Mouse (Mus musculus): ENCODE measurements around the gene Bglap2. TPM values are rescaled to one million over a fixed set of nuclear protein-coding genes. Genes with fewer than 3 reads are reported as not detected.
A peak's percentile ranks its signal among the peaks of the same experiment; 100 is the strongest.
"Not testable (repeated sequence)": the region's sequence is repeated elsewhere in the genome, so short reads cannot be mapped to it uniquely, and the experiment has no call there.

The Bglap2 gene
- polyA plus RNA-seq (2014; fragmentation: Nextera tagmentation; extraction: Ambion mirVana) = not detected in 2 replicates

GRCm38 (mm10) chr3:88378599-88378998 lies at the start of gene Bglap2:
Gene Bglap2 (minus strand): TSS chr3:88378699.
- ATAC-seq (replicated peaks; ENCODE audit: insufficient number of reproducible peaks, low FRiP score, low TSS enrichment, low read depth); H3K4me1 ChIP-seq (ENCODE audit: control insufficient read depth, insufficient read depth, low read length); H3K27me3 ChIP-seq (ENCODE audit: control insufficient read depth, insufficient read depth, low read length): not testable (repeated sequence)

GRCm38 (mm10) chr3:88427342-88427905 lies 48.9 kb upstream of the Bglap2 start:
- no peak for ATAC-seq (replicated peaks; ENCODE audit: insufficient number of reproducible peaks, low FRiP score, low TSS enrichment, low read depth)
- Histone ChIP-seq H3K27ac (replicated peaks; ENCODE audit: low read depth, low read length) (no peak overlapping the region), H3K27me3 (ENCODE audit: control insufficient read depth, insufficient read depth, low read length) (no peaks in the 10 kb centered on the region), H3K4me2 (ENCODE audit: low read depth, low read length) (no peak overlapping the region), H3K4me1 (ENCODE audit: control insufficient read depth, insufficient read depth, low read length) (no peaks in the 10 kb centered on the region), H3K9me3 (replicated peaks; ENCODE audit: control insufficient read depth, low read length) (no peaks in the 10 kb centered on the region), H3K4me3 (ENCODE audit: low read depth, low read length) (no peak overlapping the region), H3K36me3 (replicated peaks; ENCODE audit: control insufficient read depth, insufficient read depth, low read depth, low read length) (no peaks in the 10 kb centered on the region), H3K9ac (replicated peaks; ENCODE audit: low read length) (no peak overlapping the region)
- 88% methylated on average over 4 of the region's 4 CpGs for WGBS
- no peak for DNase-seq (ENCODE audit: low spot score)

More at GRCm38 (mm10) chr3:88378599-88378998, at the start of gene Bglap2:
- H3K4me3 ChIP-seq (ENCODE audit: low read depth, low read length); H3K9ac ChIP-seq (replicated peaks; ENCODE audit: low read length); H3K4me2 ChIP-seq (ENCODE audit: low read depth, low read length); DNase-seq (ENCODE audit: low spot score); H3K27ac ChIP-seq (replicated peaks; ENCODE audit: low read depth, low read length); H3K9me3 ChIP-seq (replicated peaks; ENCODE audit: control insufficient read depth, low read length); H3K36me3 ChIP-seq (replicated peaks; ENCODE audit: control insufficient read depth, insufficient read depth, low read depth, low read length): not testable (repeated sequence)
- WGBS = 75% methylated on average over 4 of the region's 5 CpGs

- ATAC-seq (replicated peaks; ENCODE audit: insufficient number of reproducible peaks, low FRiP score, low TSS enrichment, low read depth) = no peak
- Histone ChIP-seq H3K4me2 (ENCODE audit: low read depth, low read length) (no peak overlapping the region), H3K9ac (replicated peaks; ENCODE audit: low read length) (no peak overlapping the region), H3K4me3 (ENCODE audit: low read depth, low read length) (no peak overlapping the region), H3K27me3 (ENCODE audit: control insufficient read depth, insufficient read depth, low read length) (no peaks in the 10 kb centered on the region), H3K4me1 (ENCODE audit: control insufficient read depth, insufficient read depth, low read length) (no peaks in the 10 kb centered on the region), H3K9me3 (replicated peaks; ENCODE audit: control insufficient read depth, low read length) (no peaks in the 10 kb centered on the region), H3K27ac (replicated peaks; ENCODE audit: low read depth, low read length) (no peak overlapping the region), H3K36me3 (replicated peaks; ENCODE audit: control insufficient read depth, insufficient read depth, low read depth, low read length) (peaks cover 2% of the 10 kb centered on the region; the same call in 1 of the 2 replicates)
- WGBS = 85% methylated on average over 10 of the region's 10 CpGs
- DNase-seq (ENCODE audit: low spot score) = no peak
Observed at GRCm38 (mm10) chr3:88425708-88426420, 47.4 kb upstream of the Bglap2 start.

- no peaks in the 10 kb centered on the region for H3K9me3 ChIP-seq (replicated peaks; ENCODE audit: control insufficient read depth, low read length)
- no peaks in the 10 kb centered on the region for H3K27me3 ChIP-seq (ENCODE audit: control insufficient read depth, insufficient read depth, low read length)
- no peak overlapping the region for H3K4me2 ChIP-seq (ENCODE audit: low read depth, low read length)
- no peak overlapping the region for H3K27ac ChIP-seq (replicated peaks; ENCODE audit: low read depth, low read length)
- peaks cover 2% of the 10 kb centered on the region for H3K36me3 ChIP-seq (replicated peaks; ENCODE audit: control insufficient read depth, insufficient read depth, low read depth, low read length)
- WGBS = 9% methylated on average over 2 of the region's 2 CpGs
- H3K9ac ChIP-seq (replicated peaks; ENCODE audit: low read length) = no peak overlapping the region; the same call in 1 of the 2 replicates
- ATAC-seq (replicated peaks; ENCODE audit: insufficient number of reproducible peaks, low FRiP score, low TSS enrichment, low read depth) = no peak
- H3K4me3 ChIP-seq (ENCODE audit: low read depth, low read length) = no peak overlapping the region
- DNase-seq (ENCODE audit: low spot score) = no peak
- no peaks in the 10 kb centered on the region for H3K4me1 ChIP-seq (ENCODE audit: control insufficient read depth, insufficient read depth, low read length)
Observed at GRCm38 (mm10) chr3:88425330-88425689, 46.8 kb upstream of the Bglap2 start.

GRCm38 (mm10) chr3:88424605-88425329 lies 46.3 kb upstream of the Bglap2 start, which contains the start of gene Slc25a44:
Gene Slc25a44 (minus strand): TSS chr3:88425139.
- H3K27me3 ChIP-seq (ENCODE audit: control insufficient read depth, insufficient read depth, low read length) = no peaks in the 10 kb centered on the region
- H3K9ac ChIP-seq (replicated peaks; ENCODE audit: low read length) = peak within 1 kb of the TSS; percentile 64
- no peaks in the 10 kb centered on the region for H3K4me1 ChIP-seq (ENCODE audit: control insufficient read depth, insufficient read depth, low read length)
- ATAC-seq (replicated peaks; ENCODE audit: insufficient number of reproducible peaks, low FRiP score, low TSS enrichment, low read depth) (peak; percentile 95), DNase-seq (ENCODE audit: low spot score) (peak; percentile 99)
- H3K4me3 ChIP-seq (ENCODE audit: low read depth, low read length) = peak within 1 kb of the TSS; percentile 69
- H3K9me3 ChIP-seq (replicated peaks; ENCODE audit: control insufficient read depth, low read length) = no peaks in the 10 kb centered on the region
- under 1% methylated on average over 35 of the region's 35 CpGs for WGBS
- H3K36me3 ChIP-seq (replicated peaks; ENCODE audit: control insufficient read depth, insufficient read depth, low read depth, low read length) = peaks cover 4% of the 10 kb centered on the region
- H3K4me2 ChIP-seq (ENCODE audit: low read depth, low read length) = peak within 1 kb of the TSS; percentile 85
- H3K27ac ChIP-seq (replicated peaks; ENCODE audit: low read depth, low read length) = no peak within 1 kb of the TSS

GRCm38 (mm10) chr3:88422020-88422720 lies 43.7 kb upstream of the Bglap2 start:
- H3K27ac ChIP-seq (replicated peaks; ENCODE audit: low read depth, low read length) = no peak overlapping the region

GRCm38 (mm10) chr3:88420771-88421170 lies 42.3 kb upstream of the Bglap2 start:
- Histone ChIP-seq H3K36me3 (replicated peaks; ENCODE audit: control insufficient read depth, insufficient read depth, low read depth, low read length) (peaks cover 5% of the 10 kb centered on the region), H3K9me3 (replicated peaks; ENCODE audit: control insufficient read depth, low read length) (no peaks in the 10 kb centered on the region), H3K9ac (replicated peaks; ENCODE audit: low read length) (no peak overlapping the region), H3K27ac (replicated peaks; ENCODE audit: low read depth, low read length) (no peak overlapping the region), H3K4me3 (ENCODE audit: low read depth, low read length) (no peak overlapping the region), H3K27me3 (ENCODE audit: control insufficient read depth, insufficient read depth, low read length) (no peaks in the 10 kb centered on the region), H3K4me1 (ENCODE audit: control insufficient read depth, insufficient read depth, low read length) (no peaks in the 10 kb centered on the region), H3K4me2 (ENCODE audit: low read depth, low read length) (no peak overlapping the region)
- ATAC-seq (replicated peaks; ENCODE audit: insufficient number of reproducible peaks, low FRiP score, low TSS enrichment, low read depth) (no peak), DNase-seq (ENCODE audit: low spot score) (no peak)
- WGBS = 97% methylated on average over 19 of the region's 19 CpGs

More at GRCm38 (mm10) chr3:88422020-88422720, 43.7 kb upstream of the Bglap2 start:
- no peaks in the 10 kb centered on the region for H3K9me3 ChIP-seq (replicated peaks; ENCODE audit: control insufficient read depth, low read length)
- DNase-seq (ENCODE audit: low spot score) (no peak), ATAC-seq (replicated peaks; ENCODE audit: insufficient number of reproducible peaks, low FRiP score, low TSS enrichment, low read depth) (no peak)
- H3K4me1 ChIP-seq (ENCODE audit: control insufficient read depth, insufficient read depth, low read length) = no peaks in the 10 kb centered on the region
- H3K4me3 ChIP-seq (ENCODE audit: low read depth, low read length) = no peak overlapping the region
- H3K4me2 ChIP-seq (ENCODE audit: low read depth, low read length) = no peak overlapping the region
- H3K36me3 ChIP-seq (replicated peaks; ENCODE audit: control insufficient read depth, insufficient read depth, low read depth, low read length) = peaks cover 5% of the 10 kb centered on the region
- WGBS = 43% methylated on average over 9 of the region's 9 CpGs
- no peak overlapping the region for H3K9ac ChIP-seq (replicated peaks; ENCODE audit: low read length)
- H3K27me3 ChIP-seq (ENCODE audit: control insufficient read depth, insufficient read depth, low read length) = no peaks in the 10 kb centered on the region

Data from embryonic facial prominence, embryonic 11.5 days (tissue).